Mouse (Mus musculus) CD4-positive, CD25-positive, alpha-beta regulatory T cell, adult 4 months (primary cell): Measurements from ENCODE around the gene Zic3. TPM values are rescaled to one million over a fixed set of nuclear protein-coding genes. Genes with fewer than 3 reads are reported as not detected.

Experiments
- ATAC-seq: one replicate; pipeline ENCODE4 v1.8.0; 2017
- polyA plus RNA-seq, 2 experiments: library from polyadenylated mRNA; unstranded; fragments of 100-300 nt; shearing (Covaris generic); gene quantifications; one replicate each; pipeline ENCODE4 v1.2.1; 2017

Zic3 gene
- under 1 TPM in 1 of 2 experiments, not detected in 1; 0.17 TPM for polyA plus RNA-seq

DNA sequence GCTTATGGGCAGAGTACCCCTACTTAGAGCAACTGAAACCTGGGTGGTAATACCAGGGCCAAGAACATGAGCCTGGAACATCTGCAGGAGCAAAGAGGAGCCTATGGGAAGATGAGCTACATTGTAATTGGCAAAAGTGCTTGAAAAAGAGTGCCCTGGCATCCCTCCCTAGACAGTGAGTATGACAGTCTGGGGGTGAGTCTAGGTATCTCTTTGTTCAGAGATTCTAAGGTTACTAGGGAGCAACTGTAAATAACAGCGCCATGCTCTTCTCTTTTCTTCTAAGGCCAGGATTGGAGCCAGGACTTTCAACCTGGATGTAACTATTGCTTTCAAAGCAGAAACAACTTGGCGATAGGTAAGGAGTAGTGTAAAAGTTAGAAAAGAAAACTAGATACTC, at the start of gene Zic3:
Gene Zic3 (plus strand): TSS at position 301 of the 400 bp plus-strand sequence.
- ATAC-seq: no peak

DNA sequence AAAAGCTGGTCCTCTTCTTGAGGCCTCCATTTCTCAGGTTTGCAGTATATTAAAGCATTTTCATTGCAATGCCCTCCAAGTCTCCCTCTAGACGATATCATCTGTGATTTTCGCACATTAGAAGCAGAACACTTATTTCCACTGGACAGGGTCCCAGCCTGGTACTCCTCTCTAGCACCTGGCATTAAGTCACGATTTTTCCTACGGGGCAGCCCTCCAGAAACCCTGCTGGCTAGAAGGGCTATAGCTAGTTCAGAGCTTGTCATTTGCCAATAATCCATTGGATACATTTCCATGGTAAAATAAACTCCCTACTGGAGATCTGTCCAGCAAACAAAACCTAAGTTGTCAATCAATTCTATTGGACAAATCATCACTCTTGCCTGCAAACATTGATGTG, 40.1 kb upstream of the Zic3 start:
- no peak for ATAC-seq

DNA sequence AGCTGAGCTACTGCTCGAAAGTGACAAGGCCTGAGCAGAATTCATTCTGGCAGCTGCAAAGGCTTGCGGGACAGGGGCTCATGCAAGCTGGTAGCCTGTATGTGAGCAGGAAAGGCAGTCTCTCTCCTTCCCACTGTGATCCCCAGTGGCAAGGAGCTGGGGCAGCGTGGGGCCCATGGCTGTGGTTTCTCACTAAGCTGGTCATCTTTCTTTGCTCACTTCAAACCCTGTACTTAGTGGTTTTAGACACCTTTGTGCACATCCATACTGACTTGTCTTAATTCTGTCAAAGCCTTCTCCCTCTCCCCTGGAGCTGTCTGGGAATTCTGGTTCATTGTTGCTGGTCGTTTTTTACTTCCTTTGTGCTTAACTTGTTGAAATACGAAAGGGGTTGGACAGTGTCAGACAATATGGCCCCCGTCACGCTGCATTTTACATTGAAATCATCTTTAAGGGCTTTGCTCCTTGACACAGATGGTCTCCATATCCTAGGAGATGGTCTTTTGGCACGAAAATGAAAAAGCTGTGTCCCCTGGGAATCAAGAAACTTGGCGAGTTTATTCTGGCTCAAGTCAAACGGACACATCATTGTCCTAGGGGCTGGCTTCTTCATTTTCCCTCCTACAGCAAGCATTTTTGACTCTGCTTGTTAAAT, 34.9 kb upstream of the Zic3 start:
- ATAC-seq: no peak

DNA sequence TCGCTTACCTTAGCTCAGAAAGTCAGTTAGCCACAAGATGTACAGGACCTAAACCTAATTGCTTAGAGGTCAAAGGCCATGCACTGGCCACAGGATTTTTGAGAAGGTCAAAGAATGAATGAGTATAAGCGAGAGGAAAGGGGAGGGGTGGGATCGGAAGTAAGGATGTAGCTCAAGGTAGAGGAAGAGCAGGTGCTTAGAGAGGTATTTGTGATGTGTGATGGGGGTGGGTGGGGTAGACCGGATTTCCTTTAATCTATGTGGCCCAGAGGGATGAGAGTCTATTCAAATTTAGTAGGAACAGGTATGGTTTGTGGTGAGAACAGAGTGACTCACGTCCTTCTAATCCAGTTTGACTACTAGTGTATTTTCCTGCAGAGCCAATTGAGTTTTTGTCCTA, 9.1 kb upstream of the Zic3 start:
- no peak for ATAC-seq

DNA sequence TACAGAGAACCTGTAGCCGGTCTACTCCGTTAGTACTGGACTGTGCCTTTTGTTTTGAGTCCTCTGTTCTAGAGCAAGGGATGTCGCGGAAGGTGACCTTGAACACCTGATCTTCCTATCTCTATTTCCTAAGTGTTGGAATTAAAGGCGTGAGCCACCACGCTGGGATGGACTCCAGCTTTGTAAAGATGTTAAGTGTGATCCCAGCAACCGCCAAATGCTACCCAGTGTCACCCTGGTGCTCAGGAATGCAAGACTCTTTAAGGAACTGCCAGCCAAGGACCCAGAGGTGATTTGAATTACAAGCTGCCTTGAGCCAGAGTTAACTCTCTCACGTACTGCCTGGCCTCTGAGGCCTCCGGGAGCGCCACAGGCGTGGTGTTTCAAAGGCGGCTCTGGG, 8.4 kb upstream of the Zic3 start:
- no peak for ATAC-seq

DNA sequence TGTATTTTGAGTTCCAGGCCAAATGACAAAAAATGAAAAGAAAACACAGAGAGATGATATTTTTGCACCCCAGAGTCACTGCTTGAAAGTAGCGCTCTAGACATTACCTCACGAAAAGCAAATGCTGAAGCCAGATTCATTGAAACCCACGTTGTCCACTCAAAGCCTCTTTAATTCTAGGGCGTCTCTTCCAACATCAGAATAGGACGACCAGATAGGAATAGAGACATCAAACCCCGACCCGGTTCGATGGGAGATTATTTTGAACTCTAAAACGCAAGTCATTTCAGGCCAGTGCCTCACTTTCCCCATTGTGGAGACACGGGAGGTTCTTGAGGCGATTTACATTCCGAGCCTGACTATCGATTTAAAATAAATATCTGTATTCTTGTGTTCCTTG, 7.7 kb upstream of the Zic3 start:
- ATAC-seq: no peak

DNA sequence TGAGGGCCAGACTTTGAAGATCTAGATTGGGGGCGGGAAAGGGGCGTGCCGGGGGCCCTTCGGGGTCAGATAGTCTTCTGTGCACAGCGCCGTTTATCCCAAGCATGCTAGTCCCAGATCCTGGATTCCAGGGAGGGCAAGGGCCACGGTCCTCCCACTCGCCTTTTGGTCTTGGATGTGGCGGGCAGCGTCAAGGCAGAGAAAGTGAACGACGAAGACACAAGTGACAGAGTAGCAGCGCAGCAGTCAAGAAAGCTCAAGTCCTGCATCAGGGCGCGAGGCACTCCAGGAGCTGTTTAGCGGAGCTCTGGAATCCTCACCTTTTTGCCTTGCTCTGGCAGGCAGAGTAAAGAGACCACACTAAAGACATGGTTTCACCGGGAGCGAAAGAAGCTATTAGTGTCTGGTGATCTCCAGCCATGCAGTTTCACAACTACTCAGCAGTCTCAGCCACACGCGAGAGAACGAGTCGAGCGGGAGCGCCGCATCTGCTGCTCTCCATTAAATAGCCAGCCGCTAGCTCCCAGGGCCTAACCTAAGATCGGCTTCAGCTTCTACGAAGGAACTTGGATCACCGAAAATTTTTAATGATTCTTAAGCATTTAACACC, 7.1 kb upstream of the Zic3 start:
- no peak for ATAC-seq

DNA sequence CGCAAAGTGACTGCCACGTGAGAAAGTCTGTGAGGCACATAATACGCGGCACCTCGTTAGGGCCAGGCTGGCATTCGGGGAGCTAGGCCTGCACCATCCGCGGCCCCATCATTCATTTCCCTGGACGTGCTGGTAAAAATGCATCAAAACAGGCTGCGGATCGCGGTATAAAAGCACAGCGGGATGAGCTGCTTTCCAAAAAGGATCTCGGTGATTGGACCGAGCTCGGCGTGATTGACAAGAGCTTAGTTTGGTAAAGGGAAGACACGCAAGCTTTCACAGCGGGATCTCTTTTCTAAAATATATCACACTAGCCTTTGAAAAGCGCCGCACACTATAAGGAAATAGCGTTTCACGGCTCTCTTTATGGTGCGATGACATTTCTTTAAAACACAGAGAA, 3.8 kb upstream of the Zic3 start:
- no peak for ATAC-seq

DNA sequence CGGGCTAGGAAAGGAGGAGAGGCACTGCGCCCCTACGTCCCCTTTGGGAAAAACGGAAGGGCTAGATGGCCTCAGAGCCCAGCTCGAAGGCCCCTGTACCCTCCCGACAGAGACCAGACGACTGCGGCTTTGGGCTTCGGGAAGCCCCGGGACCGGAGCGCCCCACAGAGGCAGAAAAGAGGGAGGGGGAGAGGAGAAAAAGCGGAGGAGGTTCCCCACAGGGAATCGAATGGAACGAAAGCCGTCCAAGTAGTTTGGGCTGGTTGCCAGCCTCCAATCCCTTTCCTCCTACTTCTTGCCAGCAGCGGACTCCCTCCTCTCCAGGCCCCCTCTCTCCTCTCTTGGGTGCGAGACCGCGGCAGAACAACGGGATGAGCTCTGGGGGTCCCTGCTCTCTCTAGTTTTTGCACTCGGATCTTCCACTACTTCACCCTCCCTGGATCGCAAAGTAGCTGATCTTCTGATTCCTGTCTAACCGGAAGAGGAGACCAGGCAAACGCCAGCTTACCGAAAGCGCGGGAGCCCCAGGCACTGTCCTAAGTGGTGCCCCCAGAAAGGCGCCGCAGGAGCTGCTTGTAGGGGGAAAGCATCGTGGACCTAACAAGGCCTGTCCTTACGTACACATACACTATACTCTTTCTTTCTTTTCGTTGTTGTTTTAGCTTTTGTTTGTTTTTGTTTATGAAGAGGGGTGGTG, 3.1 kb upstream of the Zic3 start:
- ATAC-seq: no peak

DNA sequence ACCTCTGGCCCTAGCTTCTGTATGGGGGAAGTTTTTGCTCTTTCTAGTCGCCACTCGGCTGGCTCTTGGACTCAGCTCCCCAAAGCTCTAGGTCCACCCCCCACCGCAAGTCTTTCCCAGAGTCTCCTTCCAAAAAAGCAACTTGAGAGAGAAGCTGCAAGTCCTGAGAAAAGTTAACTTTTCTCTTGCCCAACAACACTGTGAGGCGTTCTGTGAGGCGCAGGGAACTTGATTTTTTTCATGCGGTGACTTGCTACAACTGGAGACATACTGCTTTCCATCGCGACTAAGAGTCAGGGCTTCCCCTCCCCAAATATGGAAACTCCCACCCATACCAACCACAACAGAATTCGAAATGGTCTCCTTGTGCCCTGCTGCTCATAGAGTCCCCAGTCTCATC, 5.1 kb downstream of the Zic3 start:
- no peak for ATAC-seq

DNA sequence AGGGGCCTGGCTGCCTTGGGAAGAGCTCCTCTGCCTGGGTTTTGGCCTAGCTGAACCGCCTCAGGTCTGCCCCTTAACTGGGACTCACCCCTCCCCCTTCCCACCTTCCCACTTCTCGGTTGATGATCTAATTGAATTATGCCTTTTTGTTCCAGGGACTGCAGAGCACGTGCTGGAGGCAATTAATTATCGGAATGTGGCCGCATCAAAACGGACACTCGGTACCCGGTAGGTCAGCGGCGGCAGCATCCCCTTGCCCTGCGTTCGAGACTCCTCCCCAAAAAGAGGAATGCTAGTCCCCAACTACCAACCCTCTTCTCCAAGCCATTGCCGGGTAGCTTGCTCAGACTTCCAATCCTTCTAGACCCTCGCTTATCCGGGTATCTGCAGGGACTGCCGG, 5.6 kb downstream of the Zic3 start:
- no peak for ATAC-seq

DNA sequence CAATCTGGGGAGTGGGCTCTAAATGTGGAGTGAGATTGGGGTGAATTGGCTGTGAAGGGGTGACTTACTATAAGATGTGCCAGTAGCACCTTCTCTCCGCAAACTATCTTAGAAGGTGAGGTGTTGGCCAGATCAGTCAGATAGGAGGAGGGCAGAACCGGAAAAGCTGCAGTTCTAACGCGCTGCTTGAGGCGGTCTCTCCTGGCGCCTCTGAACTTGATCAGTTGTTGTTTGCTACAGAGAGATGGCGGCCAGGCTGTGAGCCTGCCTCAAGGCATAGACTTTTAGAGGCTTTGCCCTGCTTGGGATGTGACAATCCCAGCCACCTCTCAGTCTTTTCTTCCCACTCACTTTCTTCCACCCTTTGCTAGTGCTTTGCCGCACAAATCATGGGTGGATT, 6.4 kb downstream of the Zic3 start:
- no peak for ATAC-seq

DNA sequence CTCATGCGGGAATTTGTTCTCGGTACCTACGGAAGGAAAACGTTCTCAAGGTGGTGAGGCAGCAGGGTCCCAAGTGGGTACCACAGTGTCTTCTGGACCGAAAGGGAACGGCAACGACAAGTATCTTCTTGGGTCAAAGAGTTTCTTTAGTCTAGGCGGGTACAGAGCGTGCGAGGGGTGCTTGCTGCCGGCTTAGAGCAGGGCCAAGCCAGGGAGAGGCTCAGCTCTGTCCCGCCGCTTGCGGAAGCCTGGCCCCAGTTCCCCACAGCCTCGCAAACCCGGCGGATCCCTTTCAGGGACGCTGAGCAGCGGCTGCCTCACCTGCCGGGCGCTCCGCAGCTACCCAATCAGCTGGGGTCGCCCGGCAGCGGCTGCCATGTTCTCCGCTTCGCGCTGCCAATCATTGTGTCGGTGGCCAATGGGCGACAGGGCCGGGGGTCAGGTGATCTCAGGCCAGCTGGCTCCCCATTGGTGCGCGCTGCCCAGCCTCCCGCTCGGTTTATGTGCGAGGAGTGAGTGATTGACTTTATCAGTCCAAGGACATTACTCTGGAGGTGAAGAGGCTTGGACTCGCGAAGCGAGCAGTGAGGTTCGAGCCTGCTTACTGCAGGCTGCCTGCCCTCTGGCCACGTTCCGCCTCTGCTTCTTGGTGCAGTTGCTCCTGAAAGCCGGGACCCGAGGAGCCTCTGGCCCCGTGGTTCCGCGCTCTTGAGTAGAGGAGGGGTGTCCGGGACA, 7.8 kb downstream of the Zic3 start:
- no peak for ATAC-seq

DNA sequence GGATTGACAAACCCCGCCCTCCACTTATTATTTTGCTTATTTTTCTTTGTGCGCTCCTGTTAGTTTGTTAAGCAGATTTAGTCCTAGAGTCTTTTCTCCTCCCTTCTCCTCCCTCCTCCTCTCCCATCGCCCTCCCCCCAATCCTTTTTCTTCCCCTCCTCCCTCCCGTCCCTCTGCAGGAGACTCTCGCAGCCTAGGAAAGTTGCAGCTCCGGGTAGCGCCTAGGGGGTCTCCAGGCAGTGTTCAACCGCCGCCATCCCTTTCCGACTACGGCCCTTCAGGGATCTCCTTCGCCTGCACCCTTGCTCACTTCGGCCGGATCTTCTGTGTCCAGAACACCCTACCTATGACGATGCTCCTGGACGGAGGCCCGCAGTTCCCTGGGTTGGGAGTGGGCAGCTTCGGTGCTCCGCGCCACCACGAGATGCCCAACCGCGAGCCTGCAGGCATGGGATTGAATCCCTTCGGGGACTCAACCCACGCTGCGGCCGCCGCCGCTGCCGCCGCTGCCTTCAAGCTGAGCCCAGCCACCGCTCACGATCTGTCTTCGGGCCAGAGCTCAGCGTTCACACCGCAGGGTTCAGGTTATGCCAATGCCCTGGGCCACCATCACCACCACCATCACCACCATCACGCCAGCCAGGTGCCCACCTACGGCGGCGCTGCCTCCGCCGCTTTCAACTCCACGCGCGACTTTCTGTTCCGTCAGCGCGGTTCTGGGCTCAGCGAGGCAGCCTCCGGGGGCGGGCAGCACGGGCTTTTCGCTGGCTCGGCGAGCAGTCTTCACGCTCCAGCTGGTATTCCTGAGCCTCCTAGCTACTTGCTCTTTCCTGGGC, 8.6 kb downstream of the Zic3 start:
- ATAC-seq: no peak

DNA sequence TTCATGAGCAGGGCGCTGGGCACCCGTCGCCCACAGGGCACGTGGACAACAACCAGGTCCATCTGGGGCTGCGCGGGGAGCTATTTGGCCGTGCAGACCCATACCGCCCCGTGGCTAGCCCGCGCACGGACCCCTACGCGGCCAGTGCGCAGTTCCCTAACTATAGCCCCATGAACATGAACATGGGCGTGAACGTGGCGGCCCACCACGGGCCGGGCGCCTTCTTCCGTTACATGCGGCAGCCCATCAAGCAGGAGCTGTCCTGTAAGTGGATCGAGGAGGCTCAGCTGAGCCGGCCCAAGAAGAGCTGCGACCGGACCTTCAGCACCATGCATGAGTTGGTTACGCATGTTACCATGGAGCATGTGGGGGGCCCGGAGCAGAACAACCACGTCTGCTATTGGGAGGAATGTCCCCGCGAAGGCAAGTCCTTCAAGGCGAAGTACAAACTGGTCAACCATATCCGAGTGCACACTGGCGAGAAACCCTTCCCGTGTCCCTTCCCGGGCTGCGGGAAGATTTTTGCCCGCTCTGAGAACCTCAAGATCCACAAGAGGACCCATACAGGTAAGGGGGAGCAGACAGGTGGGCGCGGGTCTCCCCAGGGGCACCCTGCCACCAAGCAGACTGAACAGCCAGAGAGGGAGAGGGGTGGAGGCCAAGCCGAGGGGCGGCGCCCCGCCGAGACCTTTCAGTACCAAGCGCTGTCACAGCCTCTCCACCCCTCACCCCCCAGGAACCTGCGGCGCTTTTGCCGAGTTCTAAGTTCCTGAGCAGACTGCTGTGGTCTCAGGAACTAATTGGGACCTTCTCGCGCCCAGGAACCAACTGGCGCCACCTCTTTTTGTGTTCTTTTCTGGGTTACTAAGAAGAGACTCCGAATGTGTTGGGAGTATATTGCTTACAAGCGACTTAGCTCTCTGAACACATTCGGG, 9.4 kb downstream of the Zic3 start:
- ATAC-seq: no peak

DNA sequence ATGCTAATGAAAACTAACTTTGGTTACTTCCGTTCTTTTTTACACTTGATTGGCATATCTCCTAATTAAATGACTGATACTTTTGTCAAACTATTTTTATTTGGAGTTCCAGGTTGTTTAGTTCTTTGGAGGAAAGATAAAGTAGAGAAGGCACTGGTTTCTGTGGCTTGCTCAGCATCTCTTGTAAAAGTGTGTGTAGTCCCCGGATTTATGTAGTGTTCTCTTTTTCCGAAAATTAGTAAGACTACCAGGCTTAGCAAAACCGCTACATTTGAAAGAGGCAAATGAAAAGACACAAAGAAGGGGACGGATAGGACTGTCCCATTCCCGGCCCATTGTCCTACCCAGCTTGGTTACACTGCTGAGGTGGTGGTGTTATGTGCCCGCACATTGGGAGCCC, 10.1 kb downstream of the Zic3 start:
- ATAC-seq: no peak

DNA sequence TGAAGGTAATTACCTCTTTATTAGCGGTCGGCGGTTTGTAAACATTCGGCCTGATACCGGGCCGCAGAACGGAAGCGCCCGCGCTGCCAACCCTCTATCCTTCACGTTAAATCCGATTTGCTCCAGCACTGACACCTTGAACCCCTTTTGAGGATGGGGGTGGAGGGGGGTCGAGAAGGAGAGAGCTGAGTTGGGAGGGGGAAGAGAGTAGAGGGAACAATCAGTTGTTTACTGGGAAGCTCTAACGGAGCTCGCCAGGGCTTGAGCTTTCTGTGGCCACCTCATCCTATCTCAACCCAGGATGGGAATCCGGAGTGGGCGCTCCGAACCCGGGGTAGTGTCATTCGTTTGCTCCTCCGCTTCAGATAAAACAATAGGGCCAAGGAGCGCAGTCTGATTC, 11.0 kb downstream of the Zic3 start:
- no peak for ATAC-seq

DNA sequence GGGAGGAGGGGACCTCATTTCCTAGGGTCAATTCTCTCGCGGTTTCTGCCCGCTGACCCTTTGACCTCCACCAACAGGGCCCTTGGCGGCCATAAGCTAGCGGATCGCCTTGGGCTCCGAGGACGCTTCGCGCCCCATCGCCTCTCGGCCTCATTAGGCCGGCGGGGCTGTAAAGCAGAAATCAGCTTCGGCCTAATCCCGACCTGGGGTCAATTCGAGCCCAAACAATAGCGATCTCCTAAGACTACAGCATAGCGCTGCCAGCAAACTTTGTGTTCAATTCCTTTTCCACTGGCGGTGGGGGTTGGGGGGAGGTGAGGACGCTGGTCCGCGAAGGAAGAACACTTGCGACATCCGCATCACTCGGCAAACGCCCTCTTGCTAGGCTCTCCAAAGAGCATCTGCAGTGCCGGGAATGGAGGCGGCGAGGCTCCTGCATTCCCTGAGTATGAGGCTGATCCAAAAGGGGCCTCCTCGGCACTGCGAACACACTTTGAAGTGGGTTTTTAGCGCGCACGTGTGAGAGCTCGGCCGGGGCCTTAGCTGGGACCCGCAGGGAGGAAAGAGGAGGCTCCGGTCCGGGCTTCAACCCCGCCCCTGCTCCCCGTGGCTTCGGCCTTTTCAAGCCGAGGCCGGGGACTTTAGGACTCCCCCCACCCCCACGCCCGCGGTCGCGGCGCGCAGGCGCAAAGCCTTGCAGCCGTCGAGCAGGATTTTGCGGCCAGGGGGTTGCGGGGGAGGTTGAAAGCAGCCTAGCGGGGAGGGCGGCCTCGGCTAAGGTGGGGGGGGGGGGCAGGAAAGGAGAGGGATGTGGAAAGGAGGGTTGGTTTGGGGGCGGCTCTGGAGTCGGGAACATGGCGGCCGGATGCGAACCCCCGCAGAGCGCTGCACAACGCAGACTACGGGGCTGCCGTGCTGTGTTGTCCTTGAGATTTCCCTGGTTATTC, 15.8 kb downstream of the Zic3 start:
- ATAC-seq: no peak

DNA sequence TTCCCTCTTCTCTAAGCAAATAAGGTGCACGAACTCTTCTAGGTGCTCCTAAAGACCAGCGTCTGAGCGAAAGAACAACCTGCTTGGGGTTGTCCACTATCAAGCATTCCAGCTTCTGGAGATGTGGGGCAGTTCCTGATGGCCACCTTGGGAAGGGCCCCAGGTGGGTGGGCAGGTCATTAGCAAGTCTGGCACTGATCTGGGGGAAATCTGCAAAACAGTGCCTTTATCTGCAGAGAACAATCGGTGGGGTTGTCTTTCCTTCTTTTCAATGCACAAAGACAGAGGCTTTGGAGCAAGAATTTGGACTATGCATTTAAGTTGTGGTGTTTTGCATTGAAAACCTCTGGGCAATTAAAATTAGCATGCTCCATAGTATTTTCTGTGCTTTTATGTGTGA, 17.2 kb downstream of the Zic3 start:
- no peak for ATAC-seq

DNA sequence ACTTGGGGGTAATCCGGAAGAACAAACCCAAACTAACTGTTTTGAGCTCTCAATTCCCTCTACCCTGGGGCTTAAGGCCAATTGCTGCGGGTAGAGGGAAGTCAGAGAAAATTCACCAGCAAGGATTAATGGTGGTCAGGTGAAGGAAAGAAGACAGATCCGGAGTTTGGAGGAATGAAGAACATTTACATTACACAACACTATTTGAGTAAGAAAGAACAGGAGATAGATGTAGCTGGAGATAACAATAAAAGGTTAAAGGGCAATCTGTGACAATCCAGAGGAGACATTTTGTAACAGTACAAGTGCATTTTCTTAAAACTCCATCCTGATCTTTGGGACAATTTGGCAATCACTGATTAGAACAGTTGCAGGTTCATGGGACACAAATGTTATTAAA, 19.4 kb downstream of the Zic3 start:
- ATAC-seq: no peak
